Mouse (Mus musculus) heart, adult 8-10 months (tissue): ENCODE measurements around the gene Pcolce. TPM values are rescaled to one million over a fixed set of nuclear protein-coding genes. Genes with fewer than 3 reads are reported as not detected.
"Not testable (repeated sequence)": the region's sequence is repeated elsewhere in the genome, so short reads cannot be mapped to it uniquely, and the experiment has no call there.

Experiments
- DNase-seq: peaks from one replicate; pipeline ENCODE4 v3.0.0; 2022; ENCODE audit warnings: low spot score
- total RNA-seq, 4 experiments: library from RNA; stranded (reverse); gene quantifications; 2 replicates each; pipeline ENCODE4 v1.2.4; 2022

Gene Pcolce
- total RNA-seq, 4 experiments from 2014 or later = 38.9 to 46.0 (median 42.2) TPM

GRCm38 (mm10) chr5:137629906-137630545 lies 16.4 kb upstream of the Pcolce start:
- DNase-seq = no peak

GRCm38 (mm10) chr5:137629306-137629721 lies 15.7 kb upstream of the Pcolce start:
- DNase-seq = no peak

GRCm38 (mm10) chr5:137628498-137629305 lies 15.1 kb upstream of the Pcolce start, which contains the start of the genes Fbxo24, Lrch4 and Gm20605:
Gene Fbxo24, minus strand, starts transcription at chr5:137629002.
Gene Lrch4, plus strand, starts transcription at chr5:137629121.
Gene Gm20605, plus strand, starts transcription at chr5:137629175.
- peak; percentile 100 for DNase-seq

- DNase-seq = no peak
Observed at GRCm38 (mm10) chr5:137627991-137628390, 14.4 kb upstream of the Pcolce start.

- DNase-seq = no peak
Observed at GRCm38 (mm10) chr5:137623937-137624530, 10.4 kb upstream of the Pcolce start.

GRCm38 (mm10) chr5:137615347-137615746 lies 1.8 kb upstream of the Pcolce start:
- DNase-seq = no peak

GRCm38 (mm10) chr5:137614921-137615320 lies 1.3 kb upstream of the Pcolce start:
- DNase-seq = not testable (repeated sequence)

- peak; percentile 35 for DNase-seq
Observed at GRCm38 (mm10) chr5:137613076-137613475, 508 bp downstream of the Pcolce start.

GRCm38 (mm10) chr5:137611245-137611602 lies 2.4 kb downstream of the Pcolce start:
- DNase-seq = peak; percentile 72

GRCm38 (mm10) chr5:137610548-137611244 lies 2.9 kb downstream of the Pcolce start:
- peak; percentile 79 for DNase-seq

GRCm38 (mm10) chr5:137610056-137610455 lies 3.5 kb downstream of the Pcolce start:
- no peak for DNase-seq

- DNase-seq = no peak
Observed at GRCm38 (mm10) chr5:137609292-137609691, 4.3 kb downstream of the Pcolce start.

GRCm38 (mm10) chr5:137608654-137609190 lies 4.9 kb downstream of the Pcolce start:
- DNase-seq = no peak

GRCm38 (mm10) chr5:137607860-137608653 lies 5.5 kb downstream of the Pcolce start:
- DNase-seq = no peak

GRCm38 (mm10) chr5:137601365-137601729 lies 12.2 kb downstream of the Pcolce start:
- DNase-seq = peak; percentile 23

- peak; percentile 97 for DNase-seq
Observed at GRCm38 (mm10) chr5:137600619-137601364, 12.8 kb downstream of the Pcolce start, which contains the start of gene Mospd3. Gene Mospd3, minus strand, starts transcription at chr5:137601058.

- DNase-seq = no peak
Observed at GRCm38 (mm10) chr5:137600281-137600618, 13.3 kb downstream of the Pcolce start.

- DNase-seq = no peak
Observed at GRCm38 (mm10) chr5:137599600-137599999, 14.0 kb downstream of the Pcolce start.

- DNase-seq = no peak
Observed at GRCm38 (mm10) chr5:137598100-137598826, 15.3 kb downstream of the Pcolce start.
